Mouse (Mus musculus) ovary, postnatal 14 days (tissue): ENCODE data around the gene Slc25a30.
"Not testable (repeated sequence)": the region's sequence is repeated elsewhere in the genome, so short reads cannot be mapped to it uniquely, and the experiment has no call there.

Experiments
- DNase-seq: peaks from one replicate; pipeline ENCODE4 v3.0.0; 2022; ENCODE audit warnings: low spot score

Gene Slc25a30

DNA sequence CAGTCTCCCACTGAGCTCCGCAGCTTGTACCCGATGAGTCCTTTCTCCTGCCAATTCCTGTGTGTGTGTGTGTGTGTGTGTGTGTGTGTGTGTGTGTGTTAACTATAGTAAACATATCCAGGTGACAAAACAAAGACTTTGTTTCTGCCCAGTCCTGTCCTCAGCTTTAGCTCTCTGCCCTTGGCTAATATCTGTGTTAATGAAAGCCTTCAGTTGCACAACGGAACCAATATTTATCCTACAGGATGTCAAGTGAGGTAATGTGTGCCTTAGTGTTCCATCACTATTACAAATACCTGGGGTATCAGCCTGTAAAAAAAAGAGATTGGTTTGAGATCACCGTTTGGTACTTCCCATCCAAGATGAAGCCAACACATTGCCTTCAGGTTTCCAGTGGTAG, 6.3 kb upstream of the Slc25a30 start:
- DNase-seq, result no peak

DNA sequence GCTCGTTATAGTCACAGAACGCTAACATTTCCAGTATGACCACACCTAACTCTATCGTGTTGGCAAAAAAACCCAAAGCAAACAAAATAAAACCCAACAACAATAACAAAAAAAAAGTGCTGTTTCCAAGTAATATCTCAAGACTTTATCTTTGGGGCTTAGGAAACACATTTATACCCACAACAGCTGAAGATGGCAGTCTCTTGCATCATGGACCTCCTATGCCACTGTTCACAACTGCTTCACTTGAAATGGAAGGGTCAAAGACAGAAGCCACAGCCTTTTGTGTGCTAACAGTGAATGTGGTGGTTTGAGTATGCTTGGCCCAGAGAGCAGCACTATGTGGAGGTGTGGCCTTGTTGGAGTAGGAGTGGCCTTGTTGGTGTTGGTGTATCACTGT, 4.5 kb upstream of the Slc25a30 start:
- DNase-seq, result no peak

DNA sequence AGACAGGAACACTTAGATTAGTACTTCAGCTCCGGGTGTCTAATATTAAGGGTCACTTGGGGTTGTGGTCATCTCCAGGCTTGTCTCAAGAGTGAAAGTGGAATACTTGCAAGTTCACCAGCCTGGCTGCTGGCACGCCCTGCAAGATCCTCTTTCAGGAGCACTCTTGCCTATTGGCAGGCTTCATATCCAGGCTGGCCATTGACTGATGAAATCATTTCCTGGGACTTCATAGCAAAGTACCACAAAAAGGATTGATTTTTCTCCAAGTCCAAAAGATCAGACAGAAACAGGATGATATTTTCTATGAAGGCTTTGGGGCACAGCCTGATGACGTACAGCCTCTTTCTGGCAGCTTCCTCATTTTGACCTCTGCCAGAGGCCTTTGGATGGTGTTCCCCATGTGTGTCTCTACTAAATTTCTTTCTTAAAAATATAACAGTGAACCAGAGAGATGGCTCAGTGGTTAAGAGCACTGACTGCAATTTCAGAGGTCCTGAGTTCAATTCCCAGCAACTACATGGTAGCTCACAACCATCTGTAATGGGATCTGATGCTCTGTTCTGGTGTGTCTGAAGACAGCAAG, 3.7 kb upstream of the Slc25a30 start:
- DNase-seq, result no peak

DNA sequence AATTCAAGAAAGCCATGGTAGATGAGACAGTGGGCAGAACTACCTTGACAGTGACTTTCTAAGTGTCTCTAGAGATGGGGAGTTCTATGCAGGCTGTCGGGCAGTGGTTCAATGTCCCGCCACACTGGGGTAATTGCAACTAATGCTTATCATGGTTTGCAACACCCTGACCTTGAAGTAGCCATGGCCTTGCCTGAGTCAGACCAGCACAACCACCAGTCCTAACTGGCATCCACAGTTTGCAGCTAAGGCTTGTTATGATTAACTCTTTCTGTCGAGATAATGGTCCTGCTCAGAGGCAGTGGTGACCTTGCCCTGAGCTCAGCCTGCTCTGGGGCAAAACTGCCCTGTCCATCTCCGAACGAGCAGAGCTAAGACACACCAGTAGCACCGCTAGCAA, 2.5 kb upstream of the Slc25a30 start:
- DNase-seq, result no peak

DNA sequence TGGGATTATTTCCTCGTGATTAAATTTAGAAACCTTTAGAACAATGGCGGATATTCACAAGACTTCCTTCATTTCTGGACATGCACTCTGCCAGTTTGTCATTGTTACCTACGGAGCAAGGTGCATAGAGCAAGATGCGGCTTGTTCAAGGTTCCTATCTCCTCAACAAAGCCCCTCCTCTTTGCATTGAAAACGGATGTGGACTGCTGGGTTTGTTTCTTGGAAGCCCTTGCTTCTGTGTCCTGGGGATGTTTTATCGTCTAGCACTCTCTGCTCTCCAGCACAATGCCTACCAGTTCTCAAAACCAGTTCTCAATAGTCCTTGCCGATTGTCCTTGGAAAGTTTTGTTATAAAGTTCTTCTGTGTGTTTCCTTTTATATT, 948 bp upstream of the Slc25a30 start:
- DNase-seq, result no peak

DNA sequence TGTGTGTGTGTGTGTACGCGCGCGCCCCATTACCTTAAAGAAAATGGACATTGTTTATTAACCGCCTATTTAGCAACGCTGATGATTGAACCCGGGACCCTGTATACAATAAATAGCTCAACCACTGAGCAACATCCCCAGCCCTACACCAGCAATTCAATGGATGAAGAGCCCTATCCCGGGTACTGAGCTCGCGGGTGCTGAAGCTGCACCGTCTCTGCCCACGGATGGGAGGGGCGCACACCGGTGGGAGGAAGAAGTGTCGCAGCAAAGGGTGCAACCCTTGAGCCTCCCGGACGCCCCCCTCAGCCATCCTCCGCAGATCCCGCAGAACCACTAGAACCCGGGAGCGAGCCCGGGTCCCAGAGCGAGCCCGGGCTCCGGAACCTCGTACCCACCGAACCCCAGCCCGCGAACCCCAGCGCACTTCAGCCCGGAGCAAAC, 391 bp downstream of the Slc25a30 start:
- DNase-seq, result no peak

DNA sequence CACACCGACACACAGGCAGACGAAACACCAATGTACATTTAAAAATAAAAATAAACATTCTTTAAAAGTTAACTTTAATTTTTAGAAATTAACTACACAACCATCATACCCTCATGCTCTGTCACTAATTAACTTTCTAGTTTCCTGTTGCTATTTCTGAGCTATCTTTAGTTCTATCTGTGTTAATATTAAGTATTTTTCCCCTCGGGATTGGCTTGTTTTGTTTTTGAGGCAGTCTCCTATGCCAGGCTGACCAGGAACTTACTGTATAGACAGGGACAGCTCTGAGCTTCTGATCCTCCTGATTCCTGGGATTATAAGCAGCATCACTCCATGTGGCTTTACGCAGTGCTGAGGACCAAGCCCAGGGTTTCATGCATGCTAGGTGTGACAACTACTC, 6.9 kb downstream of the Slc25a30 start:
- DNase-seq, result no peak

DNA sequence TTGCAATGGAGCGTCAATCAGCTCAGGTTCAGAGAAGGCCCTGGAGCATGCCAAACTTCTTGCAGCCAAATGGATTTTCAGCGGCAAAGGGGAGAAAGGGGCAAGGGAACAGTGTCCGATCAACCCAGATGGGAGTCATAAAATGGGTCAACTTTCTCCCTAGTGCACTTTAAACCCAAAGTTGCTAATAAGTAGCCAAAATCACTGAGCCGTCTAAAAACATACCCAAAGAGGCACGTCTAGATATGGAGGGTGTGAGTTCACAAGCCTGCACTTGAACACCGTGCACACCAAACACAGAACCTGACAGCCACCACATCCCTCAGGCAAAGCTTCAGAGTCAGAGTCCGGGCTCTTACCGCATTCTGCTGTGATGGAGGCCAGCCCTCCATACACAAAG, 10.2 kb downstream of the Slc25a30 start:
- no peak for DNase-seq

DNA sequence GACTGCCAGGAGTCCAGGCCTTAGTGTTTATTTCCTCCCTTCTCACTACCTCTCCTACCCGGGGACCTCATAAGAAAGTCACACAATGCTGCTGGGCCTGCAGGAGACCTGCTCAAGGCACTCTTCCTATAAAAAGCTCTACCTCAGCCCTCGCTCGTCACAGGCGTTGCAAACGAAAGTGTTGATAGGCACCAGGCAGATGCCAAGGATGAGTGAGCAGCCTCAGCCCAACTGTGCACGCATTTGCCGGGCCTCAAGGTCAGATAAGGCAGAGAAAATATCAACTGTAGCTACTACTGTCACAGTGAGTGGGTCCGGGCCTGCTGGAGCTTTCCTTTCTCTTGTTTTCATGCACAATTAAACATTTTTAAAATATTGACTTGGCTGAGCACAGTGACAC, 13.4 kb downstream of the Slc25a30 start:
- no peak for DNase-seq

DNA sequence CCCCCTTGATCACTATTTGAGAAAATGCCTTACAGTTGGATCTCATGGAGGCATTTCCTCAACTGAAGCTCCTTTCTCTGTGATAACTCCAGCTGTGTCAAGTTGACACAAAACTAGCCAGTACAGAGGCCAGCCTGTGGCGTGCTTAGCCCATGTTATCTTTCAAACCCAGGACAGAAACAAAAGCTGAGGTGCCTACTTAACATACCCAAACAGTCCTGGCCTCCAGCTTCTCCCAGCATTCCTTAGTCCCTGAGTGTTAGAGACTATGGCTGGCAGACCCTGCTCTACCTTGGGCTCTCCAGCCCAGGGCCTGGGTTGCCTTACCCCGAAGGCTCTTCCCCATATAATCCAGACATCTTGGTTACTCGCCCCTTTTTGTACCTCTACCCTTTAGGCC, 14.4 kb downstream of the Slc25a30 start:
- DNase-seq, result not testable (repeated sequence)

DNA sequence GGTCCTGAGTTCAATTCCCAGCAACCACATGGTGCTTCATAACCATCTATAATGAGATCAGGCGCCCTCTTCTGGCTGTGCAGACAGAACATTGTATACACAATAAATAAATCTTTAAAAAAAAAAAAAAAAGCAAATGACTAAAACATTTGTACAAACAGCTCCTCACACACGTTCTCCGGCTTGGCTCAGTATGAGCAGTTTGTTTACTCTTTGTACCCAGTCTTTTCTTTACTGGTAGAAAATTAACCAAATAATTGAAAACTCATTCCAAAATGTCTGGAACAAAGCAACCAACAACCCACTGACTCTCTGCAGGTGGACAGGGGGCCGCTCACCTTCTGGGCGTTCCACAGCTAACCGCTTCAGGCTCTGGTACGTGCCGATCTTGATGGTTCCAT, 15.7 kb downstream of the Slc25a30 start:
- no peak for DNase-seq

DNA sequence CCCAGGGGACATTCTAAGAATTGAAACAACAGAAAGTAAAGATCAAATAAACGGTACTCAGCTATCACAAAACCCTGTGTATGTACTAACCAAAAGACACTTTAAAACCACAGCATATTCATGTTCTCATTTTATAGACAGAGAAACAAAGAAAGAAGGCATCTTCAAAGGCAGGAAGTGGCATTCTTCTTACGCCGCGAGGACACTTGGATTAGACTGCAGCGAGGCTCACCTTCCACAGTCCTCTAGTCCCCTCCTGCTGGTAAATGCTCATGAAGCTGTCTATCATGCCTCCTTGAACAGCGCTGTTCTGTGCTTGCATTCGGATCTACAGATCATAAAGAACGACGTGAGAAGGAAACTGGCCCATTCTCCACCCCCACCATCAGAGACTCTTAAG, 17.5 kb downstream of the Slc25a30 start:
- DNase-seq, result no peak

DNA sequence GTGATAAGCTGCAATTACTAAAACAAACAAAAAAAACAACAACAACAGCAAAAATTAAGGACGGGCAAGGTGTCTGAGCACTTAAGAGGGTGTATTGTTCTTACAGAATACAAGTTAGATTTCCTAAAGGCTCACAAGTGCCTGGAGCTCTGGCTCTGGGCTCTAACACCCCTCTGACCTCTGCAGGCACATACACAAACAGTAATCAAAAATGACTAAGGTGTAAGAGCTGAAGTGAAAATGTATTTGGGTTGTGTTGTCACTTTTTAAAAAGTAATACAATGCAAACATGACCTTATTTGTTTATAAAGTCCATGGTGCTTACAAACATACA, 18.6 kb downstream of the Slc25a30 start:
- DNase-seq, result no peak

DNA sequence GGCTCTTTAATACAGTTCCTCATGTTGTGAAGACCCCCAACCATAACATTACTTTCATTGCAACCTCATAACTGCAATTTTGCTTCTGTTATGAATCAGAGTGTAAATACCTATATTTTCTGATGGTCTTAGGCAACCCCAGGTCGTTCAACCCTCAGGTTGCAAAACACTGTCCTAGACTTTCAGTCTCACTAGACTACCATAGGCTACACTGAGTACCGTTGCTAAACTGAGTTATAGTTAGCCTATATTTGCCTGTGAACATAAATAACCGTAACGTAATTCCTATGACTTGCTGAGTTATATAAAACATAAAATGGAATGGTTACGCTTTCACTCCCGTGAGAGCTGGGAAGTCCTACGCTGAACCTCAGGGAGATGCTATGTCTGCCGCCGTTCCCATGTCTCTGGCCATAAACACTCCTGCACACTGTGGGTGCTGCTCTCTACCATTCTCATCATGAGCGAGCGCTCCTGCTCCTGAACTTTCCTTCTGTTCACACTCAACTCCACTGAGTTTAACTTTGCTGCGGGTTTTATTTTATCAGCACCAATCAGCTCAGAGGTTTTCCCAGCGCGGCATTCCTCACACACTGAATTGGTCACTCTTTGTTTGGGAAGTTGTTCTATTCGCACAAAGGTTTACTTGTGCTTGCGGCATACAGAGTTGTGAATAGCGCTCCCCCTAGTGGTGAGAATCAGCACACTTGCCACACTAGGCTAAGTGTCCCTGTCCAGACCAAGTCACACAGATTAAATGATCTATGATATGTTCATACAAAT, 19.2 kb downstream of the Slc25a30 start:
- DNase-seq, result peak; percentile 61

DNA sequence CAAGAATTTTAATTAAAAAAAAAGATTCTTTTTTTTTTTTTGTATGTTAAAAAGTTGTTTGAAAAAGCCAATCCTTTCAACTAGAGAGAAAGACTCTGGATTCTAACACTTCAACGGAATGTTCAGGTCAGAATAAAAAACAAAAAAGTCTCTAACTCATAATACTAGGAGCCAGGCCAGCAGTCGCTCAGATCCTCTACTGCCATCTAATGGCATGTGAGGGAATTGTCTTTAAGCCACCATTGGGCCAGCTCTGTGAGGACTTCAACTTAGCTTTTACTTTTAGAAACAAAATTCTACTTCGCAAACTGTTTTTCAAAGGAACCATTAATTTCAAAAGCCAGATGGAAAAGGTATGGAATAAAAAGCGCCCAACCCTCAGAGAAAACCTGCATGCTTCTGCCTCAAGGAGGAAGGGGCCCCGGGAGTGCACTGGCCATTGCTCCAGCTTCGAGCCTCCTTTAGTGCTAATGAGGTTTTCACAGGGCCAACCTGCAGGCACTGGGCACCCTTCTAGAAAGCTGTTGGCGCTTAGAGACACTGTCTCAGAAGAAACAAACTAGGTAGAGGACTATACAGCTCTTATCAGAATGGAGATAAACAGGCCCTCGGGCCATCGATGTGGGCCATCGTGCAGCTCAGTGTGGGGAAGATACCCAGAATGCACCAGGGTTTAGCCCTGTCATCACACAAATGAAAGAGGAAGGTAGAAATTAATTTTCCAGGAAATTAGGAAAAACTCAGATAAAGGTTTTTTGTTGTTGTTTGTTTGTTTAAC, 25.6 kb downstream of the Slc25a30 start:
- peak; percentile 37 for DNase-seq

DNA sequence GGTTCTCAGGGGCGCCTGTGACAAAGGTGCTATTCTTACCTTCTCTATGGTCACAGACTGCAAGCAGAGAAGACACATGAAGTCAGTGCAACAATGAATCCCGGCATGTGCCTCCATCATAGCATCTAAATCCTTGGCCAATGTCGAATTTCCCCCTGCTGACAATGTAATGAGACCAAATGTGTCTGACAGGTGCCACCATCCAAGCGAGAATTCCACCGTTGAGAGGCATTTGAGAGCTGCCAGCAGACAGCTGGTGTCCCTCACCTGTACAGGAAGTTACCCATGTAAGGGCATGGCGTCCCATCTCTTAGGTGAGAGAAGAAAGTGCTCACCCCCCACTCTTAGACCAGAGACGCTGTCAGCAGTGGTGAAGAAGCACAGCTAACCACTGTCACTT, 28.4 kb downstream of the Slc25a30 start:
- no peak for DNase-seq

DNA sequence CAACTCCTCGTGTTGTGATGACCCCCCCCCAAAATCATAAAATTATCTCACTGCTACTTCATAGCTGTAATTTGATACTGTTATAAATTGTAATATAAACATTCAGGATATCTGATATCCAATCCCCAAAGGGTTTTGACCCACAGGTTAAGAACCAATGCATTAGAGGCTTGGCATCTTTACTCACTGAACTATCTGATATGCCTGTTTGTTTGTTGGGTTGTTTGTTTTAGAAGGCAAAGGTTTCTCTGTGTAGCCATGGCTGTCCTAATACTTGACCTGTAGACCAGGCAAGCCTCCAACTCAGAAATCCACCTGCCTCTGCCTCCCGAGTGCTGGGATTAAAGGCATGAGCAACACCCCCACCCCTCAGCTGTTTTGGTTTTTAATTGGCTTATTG, 29.0 kb downstream of the Slc25a30 start:
- DNase-seq, result no peak

DNA sequence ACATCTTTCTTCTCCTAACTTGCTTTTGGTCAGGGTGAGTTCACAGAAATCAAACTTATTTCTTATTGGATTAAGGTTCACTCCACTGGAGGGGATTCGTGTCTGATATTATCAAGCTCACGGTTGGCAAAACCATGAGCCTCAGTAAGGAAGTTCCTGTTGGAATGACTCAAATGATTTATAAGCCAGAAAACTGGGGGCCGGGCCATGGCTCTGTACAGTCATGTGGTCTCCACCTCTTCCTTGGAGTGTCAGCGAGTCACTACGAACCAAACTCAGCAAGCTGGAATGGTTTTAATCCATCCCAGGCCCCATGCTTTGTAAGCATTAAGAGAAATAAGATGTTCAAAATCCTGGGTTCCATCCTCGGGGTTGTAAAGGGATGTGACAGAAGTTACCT, 29.9 kb downstream of the Slc25a30 start:
- DNase-seq, result no peak

DNA sequence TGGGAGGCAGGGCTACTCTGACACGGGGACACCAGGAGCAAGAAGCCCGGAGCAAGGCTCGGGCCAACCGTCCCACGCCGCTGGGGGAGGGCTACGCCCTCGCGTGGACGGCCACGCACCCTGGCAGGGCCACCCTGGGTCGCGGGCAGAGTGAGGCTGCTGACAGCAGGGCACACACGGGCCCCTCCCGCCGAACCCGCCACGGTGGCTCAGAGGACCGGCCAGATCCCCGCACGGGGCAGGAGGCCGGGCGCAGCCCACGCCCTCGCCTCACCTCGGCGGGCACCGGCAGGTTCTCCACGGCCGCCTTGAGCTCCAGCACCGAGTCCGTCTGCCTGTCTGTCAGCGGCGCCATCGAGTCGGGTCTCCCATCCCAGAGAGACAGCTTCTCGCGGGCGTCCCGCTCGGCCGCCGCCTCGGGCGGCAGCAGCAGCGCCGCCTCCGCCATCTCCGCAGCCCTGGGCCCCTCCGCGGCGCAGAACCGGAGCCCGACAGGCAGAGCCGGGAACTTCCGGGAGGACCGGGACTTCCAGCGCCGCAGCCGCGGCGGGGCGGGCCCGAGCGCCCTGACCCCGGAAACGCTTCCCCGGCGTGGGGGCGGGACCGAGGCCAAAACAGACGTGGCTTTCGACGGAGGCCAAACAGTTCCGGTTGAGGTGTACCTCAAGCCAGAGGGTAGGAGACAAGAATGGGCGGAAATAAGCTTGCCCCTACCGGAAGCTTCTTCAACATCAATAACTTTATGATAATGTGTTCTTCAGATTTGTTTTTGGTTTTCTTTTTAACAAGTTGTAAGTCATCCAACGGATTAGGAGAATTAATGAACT, 32.6 kb downstream of the Slc25a30 start, which contains the start of gene Cog3:
Cog3 (minus strand) TSS at position 527 of the 827 bp plus-strand sequence.
- peak; percentile 97 for DNase-seq

DNA sequence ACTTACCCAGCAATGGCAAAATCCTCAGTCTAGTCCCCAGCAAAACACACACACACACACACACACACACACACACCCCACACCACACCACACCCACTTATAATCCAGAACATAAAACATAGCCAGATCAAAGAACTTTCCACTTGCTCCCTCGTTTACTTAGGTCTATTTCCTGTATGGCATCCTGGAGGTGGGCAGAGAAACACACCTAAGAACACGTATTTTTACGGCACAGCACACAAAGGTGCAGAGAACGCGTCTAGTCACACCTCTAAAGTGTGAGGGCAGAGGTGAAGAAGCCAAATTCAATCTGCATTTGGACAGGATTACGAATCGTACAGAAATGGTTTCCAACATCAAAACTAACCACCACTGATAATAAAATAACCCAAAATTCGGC, 33.6 kb downstream of the Slc25a30 start:
- no peak for DNase-seq

DNA sequence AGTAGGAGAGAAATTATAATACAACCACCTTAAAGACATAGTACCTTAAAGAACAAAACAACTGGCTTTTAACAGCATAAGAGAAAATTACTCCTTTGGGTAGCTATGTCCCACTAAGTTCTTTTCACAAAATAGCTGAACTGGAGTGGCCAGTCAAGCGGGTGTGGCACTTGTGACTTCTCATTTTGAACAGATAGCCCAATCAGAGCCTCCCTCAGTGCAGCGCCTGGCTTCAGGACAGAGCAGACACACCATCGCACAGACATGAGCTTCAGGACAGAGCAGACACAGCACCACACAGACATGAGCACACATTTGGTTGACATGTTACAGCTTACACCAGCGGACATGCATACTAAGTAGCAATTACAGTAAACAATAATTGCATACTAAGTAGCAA, 35.8 kb downstream of the Slc25a30 start:
- DNase-seq, result no peak

DNA sequence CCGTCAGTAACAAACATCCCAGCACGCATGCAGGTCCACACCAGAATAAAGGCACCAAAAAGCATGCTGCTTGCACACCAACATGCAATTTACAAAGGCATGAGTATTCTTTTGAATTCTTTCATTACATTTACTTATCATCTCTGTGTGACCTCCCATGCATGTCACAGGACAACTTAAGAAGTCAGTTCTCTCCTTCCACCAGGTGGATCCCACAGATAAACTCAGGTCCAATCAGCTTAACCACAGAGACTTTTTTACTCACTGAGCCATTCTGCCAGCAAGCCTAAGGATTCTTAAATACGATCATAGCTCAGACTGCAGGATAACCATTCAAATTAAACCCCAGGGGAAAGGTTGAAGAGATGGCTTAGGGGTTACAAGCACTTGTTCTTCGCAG, 37.7 kb downstream of the Slc25a30 start:
- DNase-seq, result no peak
